Mouse (Mus musculus): ENCODE results near the gene 4930539E08Rik. TPM values are rescaled to one million over a fixed set of nuclear protein-coding genes. Genes with fewer than 3 reads are reported as not detected.

Gene 4930539E08Rik
- total RNA-seq, 1 experiment from 2014 or later = 0.23 TPM

- ATAC-seq (ENCODE audit: extremely low read depth, insufficient number of reproducible peaks, low FRiP score, poor library complexity, severe bottlenecking) = no peak
These were observed 43.3 kb downstream of the 4930539E08Rik start for GRCm38 (mm10) chr17:28871831-28872230.

- no peak for ATAC-seq (ENCODE audit: extremely low read depth, insufficient number of reproducible peaks, low FRiP score, poor library complexity, severe bottlenecking)
These were observed 44.7 kb downstream of the 4930539E08Rik start for GRCm38 (mm10) chr17:28870435-28870834.

GRCm38 (mm10) chr17:28869412-28870110 is 45.6 kb downstream of the 4930539E08Rik start:
- ATAC-seq (ENCODE audit: extremely low read depth, insufficient number of reproducible peaks, low FRiP score, poor library complexity, severe bottlenecking) = no peak

- ATAC-seq (ENCODE audit: extremely low read depth, insufficient number of reproducible peaks, low FRiP score, poor library complexity, severe bottlenecking) = no peak
These were observed 47.7 kb downstream of the 4930539E08Rik start for GRCm38 (mm10) chr17:28867381-28867780.

- ATAC-seq (ENCODE audit: extremely low read depth, insufficient number of reproducible peaks, low FRiP score, poor library complexity, severe bottlenecking) = no peak
These were observed 48.2 kb downstream of the 4930539E08Rik start for GRCm38 (mm10) chr17:28866921-28867320.

- ATAC-seq (ENCODE audit: extremely low read depth, insufficient number of reproducible peaks, low FRiP score, poor library complexity, severe bottlenecking) = no peak
These were observed 50.7 kb downstream of the 4930539E08Rik start for GRCm38 (mm10) chr17:28864464-28864863.

GRCm38 (mm10) chr17:28863926-28864325 is 51.2 kb downstream of the 4930539E08Rik start:
- ATAC-seq (ENCODE audit: extremely low read depth, insufficient number of reproducible peaks, low FRiP score, poor library complexity, severe bottlenecking) = no peak

- ATAC-seq (ENCODE audit: extremely low read depth, insufficient number of reproducible peaks, low FRiP score, poor library complexity, severe bottlenecking) = no peak
These were observed 56.9 kb downstream of the 4930539E08Rik start, which contains the start of gene Pnpla1 for GRCm38 (mm10) chr17:28858205-28858604. Pnpla1 (plus strand) TSS chr17:28858411.

GRCm38 (mm10) chr17:28856030-28856429 is 59.1 kb downstream of the 4930539E08Rik start:
- peak; percentile 60 for ATAC-seq (ENCODE audit: extremely low read depth, insufficient number of reproducible peaks, low FRiP score, poor library complexity, severe bottlenecking)

- ATAC-seq (ENCODE audit: extremely low read depth, insufficient number of reproducible peaks, low FRiP score, poor library complexity, severe bottlenecking) = no peak
These were observed 59.8 kb downstream of the 4930539E08Rik start for GRCm38 (mm10) chr17:28855166-28855885.

- ATAC-seq (ENCODE audit: extremely low read depth, insufficient number of reproducible peaks, low FRiP score, poor library complexity, severe bottlenecking) = no peak
These were observed 60.7 kb downstream of the 4930539E08Rik start for GRCm38 (mm10) chr17:28854377-28854776.

- ATAC-seq (ENCODE audit: extremely low read depth, insufficient number of reproducible peaks, low FRiP score, poor library complexity, severe bottlenecking) = no peak
These were observed 64.6 kb downstream of the 4930539E08Rik start for GRCm38 (mm10) chr17:28850511-28850910.

GRCm38 (mm10) chr17:28846974-28847617 is 68.0 kb downstream of the 4930539E08Rik start:
- no peak for ATAC-seq (ENCODE audit: extremely low read depth, insufficient number of reproducible peaks, low FRiP score, poor library complexity, severe bottlenecking)

Other genes with a start within 250 kb of the 4930539E08Rik start
- 2.0 and 2.8 TPM in 2 replicates for gene Slc26a8, start 225.1 kb downstream of the 4930539E08Rik start, total RNA-seq (2017)
- 197 and 202 TPM in 2 replicates for gene Mapk14, start 224.0 kb downstream of the 4930539E08Rik start, total RNA-seq (2017)
- 18.3 and 18.7 TPM in 2 replicates for gene AC170998.1, start 189.2 kb downstream of the 4930539E08Rik start, total RNA-seq (2017)
- 21.1 and 22.0 TPM in 2 replicates for gene Mapk13, start 146.0 kb downstream of the 4930539E08Rik start, total RNA-seq (2017)
- 14.2 and 20.8 TPM in 2 replicates for gene Brpf3, start 114.2 kb downstream of the 4930539E08Rik start, total RNA-seq (2017)
- 0.25 TPM in 1 of 2 replicates, not detected in the other for gene Pnpla1, start 56.9 kb downstream of the 4930539E08Rik start, total RNA-seq (2017)
- gene Pxt1, start 28.5 kb upstream of the 4930539E08Rik start, total RNA-seq (2017) = not detected in 2 replicates
- 117 and 123 TPM in 2 replicates for gene Kctd20, start 36.6 kb upstream of the 4930539E08Rik start, total RNA-seq (2017)
- 394 and 412 TPM in 2 replicates for gene Stk38, start 92.7 kb upstream of the 4930539E08Rik start, total RNA-seq (2017)
- gene Srsf3, start 117.3 kb upstream of the 4930539E08Rik start, total RNA-seq (2017) = 576 and 624 TPM in 2 replicates
- 1.3 and 2.1 TPM in 2 replicates for gene Cdkn1a, start 175.7 kb upstream of the 4930539E08Rik start, total RNA-seq (2017)
- gene Rab44, start 198.8 kb upstream of the 4930539E08Rik start, total RNA-seq (2017) = 92.5 and 114 TPM in 2 replicates